Mouse (Mus musculus): ENCODE data around the gene Smad1.

GRCm38 (mm10) chr8:79375074-79375774, 24.1 kb downstream of the Smad1 start:
- TF ChIP-seq POLR2A (IDR thresholded peaks at IDR 0.05; ENCODE audit: borderline replicate concordance, extremely low read depth, insufficient read depth, insufficient read length, poor library complexity, severe bottlenecking) (no peak), CTCF (IDR thresholded peaks at IDR 0.05; ENCODE audit: borderline replicate concordance, extremely low read depth, insufficient read depth, insufficient read length) (no peak)
